In the genomic region with DNA sequence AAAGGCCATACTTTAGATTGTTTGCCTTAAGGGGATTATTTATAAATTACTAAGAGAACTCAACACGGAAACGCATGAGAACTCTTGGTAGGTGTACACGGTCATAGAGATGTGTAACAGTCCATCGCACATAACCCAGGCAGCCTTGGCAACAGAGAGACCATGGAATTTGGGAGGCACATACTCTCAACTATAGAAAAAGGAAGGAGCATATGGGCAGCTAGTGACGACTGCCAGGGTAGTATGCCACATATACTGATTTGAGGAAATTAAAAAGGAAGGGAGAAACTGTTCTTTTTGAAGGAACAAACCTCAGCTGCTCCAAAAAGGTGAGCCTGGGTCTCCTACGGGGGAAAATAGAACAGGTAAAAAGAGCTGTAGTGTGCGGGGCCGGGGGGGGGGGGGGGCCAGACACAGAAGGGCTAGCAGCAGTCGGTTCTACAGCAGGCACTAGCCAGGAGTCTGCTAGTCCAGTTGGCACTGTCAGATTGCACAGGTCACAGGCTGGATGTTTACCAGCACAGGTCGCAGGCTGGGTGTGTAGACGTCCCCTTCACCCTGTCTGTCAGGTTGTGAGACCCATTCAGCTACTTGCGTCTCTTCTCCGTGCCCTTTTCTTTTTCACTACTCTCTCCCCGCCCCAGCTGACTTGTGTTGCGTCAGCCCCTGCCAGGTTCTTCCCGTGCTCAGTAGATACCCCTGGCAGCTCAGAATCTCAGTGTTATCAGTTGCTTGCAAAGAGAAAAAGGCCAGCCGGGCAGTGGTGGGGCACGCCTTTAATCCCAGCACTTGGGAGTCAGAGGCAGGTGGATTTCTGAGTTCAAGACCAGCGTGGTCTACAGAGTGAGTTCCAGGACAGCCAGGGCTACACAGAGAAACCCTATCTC, we compare ENCODE assay signal across 11 mouse cellular contexts. TPM values are rescaled to one million over a fixed set of nuclear protein-coding genes. Genes with fewer than 3 reads are reported as not detected.
DNase-seq lines count a peak whose midpoint lies in the region; ATAC-seq and TF ChIP-seq lines count a peak whose summit lies in the region.
"Had no signal": no experiment of that assay in that cellular context is flagged by ENCODE, and none has a peak within 500 bp of the region (broad histone marks: within the 10 kb centered on the region; RNA-seq: fewer than 3 reads in every experiment).

No protein-coding gene starts in this region.

- intact Hi-C loops in heart, adult 2 months (cut with DNase I) = no loop called here

- no peak overlapping the region for H3K9ac ChIP-seq in heart, adult 2 months (ENCODE audit: low read depth, low read length)
- no peak overlapping the region for H3K9ac ChIP-seq in neural tube, embryonic 13.5 days
- no peak overlapping the region for H3K9ac ChIP-seq in heart, postnatal 0 days (replicated peaks; ENCODE audit: low read depth, low read length)

- WGBS in heart, adult 2 months = 61% methylated on average over 19 of the region's 19 CpGs
- WGBS in neural tube, embryonic 13.5 days = 68% methylated on average over 19 of the region's 19 CpGs
- WGBS in heart, postnatal 0 days = 42% methylated on average over 19 of the region's 19 CpGs

- no peak for TF ChIP-seq POLR2A in heart, adult 2 months (IDR thresholded peaks at IDR 0.05; ENCODE audit: insufficient read depth, low read depth, low read length)

- peaks cover 30% of the 10 kb centered on the region for H3K36me3 ChIP-seq in heart, adult 2 months (ENCODE audit: control insufficient read depth, insufficient read depth, low read length)
- H3K36me3 ChIP-seq in neural tube, embryonic 13.5 days = peaks cover 3% of the 10 kb centered on the region; the same call in 1 of the 2 replicates
- peaks cover 12% of the 10 kb centered on the region for H3K36me3 ChIP-seq in heart, postnatal 0 days (replicated peaks; ENCODE audit: control insufficient read depth, insufficient read depth, low read length)

- no peak for TF ChIP-seq EP300 in heart, adult 2 months (IDR thresholded peaks at IDR 0.05; ENCODE audit: insufficient read depth, low read depth, low read length)
- TF ChIP-seq EP300 in heart, postnatal 0 days (IDR thresholded peaks at IDR 0.05; ENCODE audit: low read depth) = no peak

- peak overlapping the region; percentile 16 for H3K27ac ChIP-seq in heart, adult 2 months
- H3K27ac ChIP-seq in neural tube, embryonic 13.5 days (replicated peaks) = peak overlapping the region; percentile 28; the same call in 1 of the 2 replicates
- peak overlapping the region; percentile 31; the same call in 1 of the 2 replicates for H3K27ac ChIP-seq in heart, postnatal 0 days (ENCODE audit: low read depth)
- H3K27ac ChIP-seq: gastrocnemius, adult 2 months had no signal

- H3K9me3 ChIP-seq in neural tube, embryonic 13.5 days = no peaks in the 10 kb centered on the region
- H3K9me3 ChIP-seq in heart, postnatal 0 days (replicated peaks; ENCODE audit: control insufficient read depth, low read length) = no peaks in the 10 kb centered on the region

- peaks cover 17% of the 10 kb centered on the region for H3K79me2 ChIP-seq in heart, adult 2 months (replicated peaks; ENCODE audit: control insufficient read depth, insufficient read depth, low read length)

- TF ChIP-seq CTCF in heart, adult 2 months (IDR thresholded peaks at IDR 0.05) = no peak
- no peak for TF ChIP-seq CTCF in heart, postnatal 0 days (IDR thresholded peaks at IDR 0.05; ENCODE audit: low read depth)

- no peak for ATAC-seq in neural tube, embryonic 13.5 days (ENCODE audit: low read depth)
- ATAC-seq in heart, postnatal 0 days (ENCODE audit: insufficient read depth, low read depth) = 0 out of 2 replicates have a peak, but pooled peaks have one; percentile 12

- H3K4me3 ChIP-seq in heart, adult 2 months = no peak overlapping the region
- H3K4me3 ChIP-seq in neural tube, embryonic 13.5 days = no peak overlapping the region
- H3K4me3 ChIP-seq in heart, postnatal 0 days (ENCODE audit: low read depth, low read length) = no peak overlapping the region
- H3K4me3 ChIP-seq: gastrocnemius, adult 2 months had no signal

- H3K4me2 ChIP-seq in neural tube, embryonic 13.5 days = no peak overlapping the region
- H3K4me2 ChIP-seq in heart, postnatal 0 days (ENCODE audit: low read depth, low read length) = no peak overlapping the region; the same call in 1 of the 2 replicates

- H3K4me1 ChIP-seq in heart, adult 2 months (ENCODE audit: control insufficient read depth, insufficient read depth, low read length) = peaks cover 41% of the 10 kb centered on the region
- peaks cover 97% of the 10 kb centered on the region for H3K4me1 ChIP-seq in neural tube, embryonic 13.5 days (replicated peaks)
- peaks cover 76% of the 10 kb centered on the region for H3K4me1 ChIP-seq in heart, postnatal 0 days (ENCODE audit: control insufficient read depth, insufficient read depth)

- H3K27me3 ChIP-seq in heart, adult 2 months (ENCODE audit: control insufficient read depth, insufficient read depth, low read length) = no peaks in the 10 kb centered on the region
- no peaks in the 10 kb centered on the region for H3K27me3 ChIP-seq in neural tube, embryonic 13.5 days
- no peaks in the 10 kb centered on the region for H3K27me3 ChIP-seq in heart, postnatal 0 days (ENCODE audit: control insufficient read depth, insufficient read depth, low read length)

- DNase-seq in heart, adult 2 months = peak in 1 of 2 experiments; percentile 48
- DNase-seq in heart, postnatal 4 days = no peak
- DNase-seq in neural tube, embryonic 10.5 days (ENCODE audit: extremely low spot score, low spot score) = no peak
- DNase-seq in heart, postnatal 0 days (ENCODE audit: low spot score) = no peak
- DNase-seq in urinary bladder, postnatal 25 days (ENCODE audit: low spot score) = no peak
- no peak for DNase-seq in right cerebral cortex, postnatal 25 days
- DNase-seq in adrenal gland, adult 2 months = no peak
- DNase-seq: gastrocnemius, adult 2 months; lung, postnatal 10 days; right cerebral cortex, postnatal 14 days had no signal

RNA-seq across cellular contexts. Expression of gene Reep3, which starts 8.8 kb away (rescaled TPM):
- total RNA-seq in heart, adult 2 months (2021) = 10 to 100 TPM; 19.7 to 20.2 TPM
- polyA plus RNA-seq in heart, adult 2 months (2012; rRNA removed) = 14.9 and 27.7 TPM in 2 replicates
- total RNA-seq in heart, postnatal 4 days (2021) = 10 to 100 TPM; 42.9 to 43.7 TPM
- 54.6 and 61.1 TPM in 2 replicates for polyA plus RNA-seq in neural tube, embryonic 13.5 days (2015; fragmentation: Nextera tagmentation; extraction: Ambion mirVana)
- total RNA-seq in heart, postnatal 0 days (2014; rRNA removed; ENCODE audit: low replicate concordance) = 24.0 and 26.6 TPM in 2 replicates
- polyA plus RNA-seq in heart, postnatal 0 days (2015; fragmentation: Nextera tagmentation; extraction: Ambion mirVana) = 25.6 and 26.8 TPM in 2 replicates
- total RNA-seq in adrenal gland, adult 2 months (2021) = 10 to 100 TPM; 42.5 to 44.6 TPM
- 7.1 and 8.9 TPM in 2 replicates for polyA plus RNA-seq in adrenal gland, adult 2 months (2012; rRNA removed)

RNA-seq across cellular contexts. Expression of gene Jmjd1c, which starts 9.6 kb away (rescaled TPM):
- total RNA-seq in heart, adult 2 months (2021) = 10 to 100 TPM; 34.5 to 36.8 TPM
- polyA plus RNA-seq in heart, adult 2 months (2012; rRNA removed) = 8.5 and 14.7 TPM in 2 replicates
- 10 to 100 TPM; 66.7 to 70.5 TPM for total RNA-seq in heart, postnatal 4 days (2021)
- polyA plus RNA-seq in neural tube, embryonic 13.5 days (2015; fragmentation: Nextera tagmentation; extraction: Ambion mirVana) = 51.4 and 52.4 TPM in 2 replicates
- total RNA-seq in heart, postnatal 0 days (2014; rRNA removed; ENCODE audit: low replicate concordance) = 42.4 and 55.3 TPM in 2 replicates
- polyA plus RNA-seq in heart, postnatal 0 days (2015; fragmentation: Nextera tagmentation; extraction: Ambion mirVana) = 28.1 and 29.0 TPM in 2 replicates
- total RNA-seq in adrenal gland, adult 2 months (2021) = 10 to 100 TPM; 45.0 to 53.7 TPM
- 15.9 and 18.1 TPM in 2 replicates for polyA plus RNA-seq in adrenal gland, adult 2 months (2012; rRNA removed)
